Mouse (Mus musculus): ENCODE data around the gene Rfc4. TPM values are rescaled to one million over a fixed set of nuclear protein-coding genes. Genes with fewer than 3 reads are reported as not detected.
"Not testable (repeated sequence)": the region's sequence is repeated elsewhere in the genome, so short reads cannot be mapped to it uniquely, and the experiment has no call there.

Rfc4 gene
- polyA plus RNA-seq, 1 experiment, result 0.36 TPM

GRCm38 (mm10) chr16:23103038-23103745, 24.3 kb downstream of the Rfc4 start:
- no peak for DNase-seq (ENCODE audit: low read depth)

GRCm38 (mm10) chr16:23102340-23103037, 25.0 kb downstream of the Rfc4 start:
- DNase-seq (ENCODE audit: low read depth), result no peak

- DNase-seq (ENCODE audit: low read depth), result no peak
Measured at GRCm38 (mm10) chr16:23100613-23101012, 26.9 kb downstream of the Rfc4 start.

- DNase-seq (ENCODE audit: low read depth), result no peak
Measured at GRCm38 (mm10) chr16:23100099-23100575, 27.4 kb downstream of the Rfc4 start.

- DNase-seq (ENCODE audit: low read depth), result no peak
Measured at GRCm38 (mm10) chr16:23099632-23100031, 27.9 kb downstream of the Rfc4 start.

GRCm38 (mm10) chr16:23098105-23098452, 29.5 kb downstream of the Rfc4 start:
- DNase-seq (ENCODE audit: low read depth), result not testable (repeated sequence)

GRCm38 (mm10) chr16:23097290-23098104, 30.0 kb downstream of the Rfc4 start:
- DNase-seq (ENCODE audit: low read depth), result not testable (repeated sequence)

- not testable (repeated sequence) for DNase-seq (ENCODE audit: low read depth)
Measured at GRCm38 (mm10) chr16:23096886-23097285, 30.7 kb downstream of the Rfc4 start.

GRCm38 (mm10) chr16:23095581-23095980, 32.0 kb downstream of the Rfc4 start:
- not testable (repeated sequence) for DNase-seq (ENCODE audit: low read depth)

GRCm38 (mm10) chr16:23094136-23094535, 33.4 kb downstream of the Rfc4 start:
- DNase-seq (ENCODE audit: low read depth), result no peak

GRCm38 (mm10) chr16:23093321-23093953, 34.1 kb downstream of the Rfc4 start:
- no peak for DNase-seq (ENCODE audit: low read depth)

GRCm38 (mm10) chr16:23091345-23091744, 36.2 kb downstream of the Rfc4 start:
- not testable (repeated sequence) for DNase-seq (ENCODE audit: low read depth)

GRCm38 (mm10) chr16:23088491-23088890, 39.0 kb downstream of the Rfc4 start:
- not testable (repeated sequence) for DNase-seq (ENCODE audit: low read depth)

GRCm38 (mm10) chr16:23087712-23088111, 39.8 kb downstream of the Rfc4 start:
- DNase-seq (ENCODE audit: low read depth), result not testable (repeated sequence)

- not testable (repeated sequence) for DNase-seq (ENCODE audit: low read depth)
Measured at GRCm38 (mm10) chr16:23087159-23087558, 40.4 kb downstream of the Rfc4 start.

- DNase-seq (ENCODE audit: low read depth), result not testable (repeated sequence)
Measured at GRCm38 (mm10) chr16:23077516-23077915, 50.0 kb downstream of the Rfc4 start.

Other genes starting within 250 kb of the Rfc4 start
- 1.6 and 11.2 TPM in 2 replicates for gene Ahsg, start 236.5 kb downstream of the Rfc4 start, polyA plus RNA-seq (2012; rRNA removed)
- 10.9 and 13.7 TPM in 2 replicates for gene Fetub, start 209.4 kb downstream of the Rfc4 start, polyA plus RNA-seq (2012; rRNA removed)
- 0.57 TPM in 1 of 2 replicates, not detected in the other for gene Hrg, start 176.7 kb downstream of the Rfc4 start, polyA plus RNA-seq (2012; rRNA removed)
- gene Kng2, start 98.3 kb downstream of the Rfc4 start, polyA plus RNA-seq (2012; rRNA removed), result 0.85 and 1.1 TPM in 2 replicates
- 0.04 and 0.91 TPM in 2 replicates for gene Kng1, start 69.9 kb downstream of the Rfc4 start, polyA plus RNA-seq (2012; rRNA removed)
- 149 and 173 TPM in 2 replicates for gene Eif4a2, start 20.3 kb downstream of the Rfc4 start, polyA plus RNA-seq (2012; rRNA removed)
- gene Adipoq, start 18.8 kb upstream of the Rfc4 start, polyA plus RNA-seq (2012; rRNA removed), result 935 and 1,691 TPM in 2 replicates
- 119 and 203 TPM in 2 replicates for gene St6gal1, start 97.0 kb upstream of the Rfc4 start, polyA plus RNA-seq (2012; rRNA removed)